Mouse (Mus musculus): ENCODE results near the gene Patj.

- no peak for TF ChIP-seq CTCF (conservative IDR thresholded peaks at IDR 0.05; ENCODE audit: insufficient read depth, insufficient read length, low read depth, low read length)
- no peak for TF ChIP-seq POLR2A (IDR thresholded peaks at IDR 0.05; ENCODE audit: low read depth, low read length)
Measured at GRCm38 (mm10) chr4:98473491-98473890, 77.9 kb downstream of the Patj start.

Measured in kidney, adult 2 months (tissue).